Mouse (Mus musculus) embryonic fibroblast, embryonic 13.5 days (primary cell): Measurements from ENCODE around the gene Fgf10. TPM values are rescaled to one million over a fixed set of nuclear protein-coding genes. Genes with fewer than 3 reads are reported as not detected.

Source experiments
- H3K27ac ChIP-seq: 2 replicates; pipeline ENCODE4 v1.5.1; 2012; ENCODE audit warnings: low read length, control low read depth, inconsistent platforms; ENCODE audit not compliant: insufficient read depth
- H3K4me1 ChIP-seq: 2 replicates; pipeline ENCODE4 v1.6.1; 2011; ENCODE audit warnings: low read length; ENCODE audit not compliant: control insufficient read depth, insufficient read depth
- H3K4me3 ChIP-seq: 2 replicates; pipeline ENCODE4 v1.5.1; 2011; ENCODE audit warnings: mild to moderate bottlenecking, control low read depth, low read length; ENCODE audit not compliant: insufficient read depth
- CTCF ChIP-seq: IDR thresholded peaks from 2 replicates; pipeline ENCODE4 v1.5.1; 2011; ENCODE audit warnings: mild to moderate bottlenecking, control low read depth, low read length, moderate library complexity, borderline replicate concordance; ENCODE audit not compliant: insufficient read depth
- POLR2A ChIP-seq: IDR thresholded peaks from 2 replicates; pipeline ENCODE4 v1.6.1; 2011; ENCODE audit warnings: low read depth, mild to moderate bottlenecking, control low read depth, low read length, moderate library complexity
- polyA plus RNA-seq: library from polyadenylated mRNA; stranded (reverse); fragments of >200 nt; gene quantifications from 2 replicates; pipeline ENCODE4 v1.2.4, GENCODE M21; 2011; ENCODE audit warnings: low read depth; ENCODE audit not compliant: missing spikeins, insufficient read length

Gene Fgf10
- 10.7 and 17.3 TPM in 2 replicates for polyA plus RNA-seq

GRCm38 (mm10) chr13:118669491-118669890 is at the start of gene Fgf10:
Fgf10 (plus strand) TSS chr13:118669791.
- no peak within 1 kb of the TSS for H3K27ac ChIP-seq

GRCm38 (mm10) chr13:118629661-118630428 is 39.7 kb upstream of the Fgf10 start:
- Histone ChIP-seq H3K27ac (no peak overlapping the region), H3K4me1 (no peaks in the 10 kb centered on the region), H3K4me3 (no peak overlapping the region)
- TF ChIP-seq POLR2A (no peak), CTCF (no peak)

More at GRCm38 (mm10) chr13:118669491-118669890, at the start of gene Fgf10:
- H3K4me1 ChIP-seq, result no peaks in the 10 kb centered on the region
- no peak within 1 kb of the TSS for H3K4me3 ChIP-seq
- TF ChIP-seq POLR2A, result no peak
- no peak for TF ChIP-seq CTCF

- no peak overlapping the region for H3K4me3 ChIP-seq
- no peak for TF ChIP-seq POLR2A
- TF ChIP-seq CTCF, result no peak
- no peak overlapping the region for H3K27ac ChIP-seq
- H3K4me1 ChIP-seq, result no peaks in the 10 kb centered on the region
These were observed 38.1 kb upstream of the Fgf10 start for GRCm38 (mm10) chr13:118631500-118631899.

- TF ChIP-seq POLR2A (no peak), CTCF (no peak)
- H3K4me3 ChIP-seq, result no peak overlapping the region
- no peaks in the 10 kb centered on the region for H3K4me1 ChIP-seq
- H3K27ac ChIP-seq, result no peak overlapping the region
These were observed 33.5 kb upstream of the Fgf10 start for GRCm38 (mm10) chr13:118636047-118636446.

- Histone ChIP-seq H3K4me1 (no peaks in the 10 kb centered on the region), H3K4me3 (no peak overlapping the region), H3K27ac (no peak overlapping the region)
- TF ChIP-seq CTCF (no peak), POLR2A (no peak)
These were observed 27.0 kb upstream of the Fgf10 start for GRCm38 (mm10) chr13:118642585-118642984.

GRCm38 (mm10) chr13:118643138-118643537 is 26.5 kb upstream of the Fgf10 start:
- TF ChIP-seq CTCF (no peak), POLR2A (no peak)
- Histone ChIP-seq H3K4me1 (no peaks in the 10 kb centered on the region), H3K27ac (no peak overlapping the region), H3K4me3 (no peak overlapping the region)

- TF ChIP-seq CTCF (no peak), POLR2A (no peak)
- H3K27ac ChIP-seq, result no peak overlapping the region
- H3K4me1 ChIP-seq, result no peaks in the 10 kb centered on the region
- no peak overlapping the region for H3K4me3 ChIP-seq
These were observed 12.6 kb upstream of the Fgf10 start for GRCm38 (mm10) chr13:118656991-118657390.

GRCm38 (mm10) chr13:118658031-118658430 is 11.6 kb upstream of the Fgf10 start:
- no peak overlapping the region for H3K4me3 ChIP-seq
- no peak overlapping the region for H3K27ac ChIP-seq
- H3K4me1 ChIP-seq, result no peaks in the 10 kb centered on the region
- TF ChIP-seq CTCF (no peak), POLR2A (no peak)

- Histone ChIP-seq H3K4me3 (no peak overlapping the region), H3K4me1 (no peaks in the 10 kb centered on the region), H3K27ac (no peak overlapping the region)
- TF ChIP-seq POLR2A, result no peak
- TF ChIP-seq CTCF, result no peak
These were observed 10.8 kb upstream of the Fgf10 start for GRCm38 (mm10) chr13:118658608-118659326.

GRCm38 (mm10) chr13:118661664-118662063 is 7.9 kb upstream of the Fgf10 start:
- H3K27ac ChIP-seq, result no peak overlapping the region
- no peaks in the 10 kb centered on the region for H3K4me1 ChIP-seq
- TF ChIP-seq CTCF (no peak), POLR2A (no peak)

More at GRCm38 (mm10) chr13:118661664-118662063, 7.9 kb upstream of the Fgf10 start:
- no peak overlapping the region for H3K4me3 ChIP-seq
